Mouse (Mus musculus): ENCODE measurements around the gene Gm4779.

DNA sequence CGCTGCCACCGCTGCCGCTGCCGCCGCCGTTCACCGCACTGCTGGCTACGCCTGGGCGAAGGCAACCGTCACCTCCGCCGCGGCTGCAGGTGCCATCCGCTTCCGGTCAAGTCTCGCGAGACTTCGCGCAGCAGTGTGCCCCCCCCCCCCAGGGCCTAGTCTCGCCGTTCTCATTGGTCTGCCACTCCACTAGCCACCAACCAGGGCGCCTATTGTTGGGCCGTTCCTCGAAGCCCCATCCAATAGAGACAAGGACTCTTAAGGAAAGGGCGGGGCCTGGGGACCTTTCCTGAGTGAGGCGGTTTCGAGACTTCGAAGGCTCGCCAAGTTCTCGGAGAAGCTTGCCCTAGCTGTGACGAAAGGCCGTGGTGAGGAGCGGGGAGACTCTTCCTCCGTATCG lies at the start of gene Gm4779, which contains the start of gene 8030474K03Rik:
- TF ChIP-seq CTCF (IDR thresholded peaks at IDR 0.05; ENCODE audit: control insufficient read depth, insufficient read depth, insufficient replicate concordance, low read depth, low read length) (no peak), POLR2A (IDR thresholded peaks at IDR 0.05; ENCODE audit: control insufficient read depth, low read depth, low read length) (peak; percentile 69)

Measured in testis, adult 2 months (tissue).